Mouse (Mus musculus) megakaryocyte-erythroid progenitor cell, adult 5 weeks (primary cell): ENCODE measurements around the gene Bcl9. TPM values are rescaled to one million over a fixed set of nuclear protein-coding genes. Genes with fewer than 3 reads are reported as not detected.

Experiments used
- polyA plus RNA-seq: library from polyadenylated mRNA; stranded (reverse); fragments of >175 nt; gene quantifications from 2 replicates; pipeline ENCODE4 v1.2.3, GENCODE M21; 2012

Gene Bcl9
- polyA plus RNA-seq, result 15.0 and 17.4 TPM in 2 replicates

DNA sequence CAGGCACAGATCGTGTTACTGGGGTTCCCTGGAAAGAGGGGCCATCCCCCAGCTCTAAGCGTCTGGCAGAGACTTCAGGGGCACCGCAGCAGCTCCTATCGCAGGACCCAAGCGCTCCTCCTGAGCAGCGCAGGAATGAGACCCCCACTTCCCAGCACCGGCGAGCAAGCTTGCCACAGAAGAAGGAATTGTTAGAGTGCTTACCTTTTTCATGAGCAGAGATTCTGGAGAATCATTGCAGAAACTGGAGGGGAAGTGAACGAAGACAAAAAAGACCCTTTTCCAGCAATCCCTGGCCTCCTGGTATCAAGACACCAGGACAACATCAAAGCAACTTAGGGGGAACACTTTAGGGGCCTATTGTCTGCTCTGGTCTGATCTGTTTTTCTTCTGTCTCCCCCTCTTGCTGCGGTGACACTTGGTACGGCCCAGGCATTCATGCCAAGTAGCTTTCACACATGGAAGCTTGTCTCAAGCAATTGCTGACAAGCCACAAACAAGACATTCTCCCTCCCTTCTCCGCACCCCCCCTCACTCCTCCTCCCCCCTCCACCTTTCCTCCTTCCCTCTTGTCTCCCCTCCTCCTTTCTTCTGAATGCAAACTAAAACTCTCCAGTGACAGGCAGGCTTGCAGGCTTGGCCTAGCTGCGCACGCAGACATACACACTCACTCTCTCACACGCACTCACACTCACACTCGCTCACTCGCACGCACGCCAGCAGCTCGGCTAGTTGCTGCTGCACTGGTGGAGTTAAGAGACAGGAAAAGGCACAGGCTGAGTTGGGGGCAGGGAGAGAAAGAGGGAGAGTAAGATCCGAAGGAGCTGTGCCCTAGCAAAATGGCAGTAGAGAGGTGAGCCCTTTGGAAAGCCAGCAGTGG lies at the start of gene Bcl9:
Bcl9 (minus strand) TSS at position 365 of the 880 bp plus-strand sequence.

DNA sequence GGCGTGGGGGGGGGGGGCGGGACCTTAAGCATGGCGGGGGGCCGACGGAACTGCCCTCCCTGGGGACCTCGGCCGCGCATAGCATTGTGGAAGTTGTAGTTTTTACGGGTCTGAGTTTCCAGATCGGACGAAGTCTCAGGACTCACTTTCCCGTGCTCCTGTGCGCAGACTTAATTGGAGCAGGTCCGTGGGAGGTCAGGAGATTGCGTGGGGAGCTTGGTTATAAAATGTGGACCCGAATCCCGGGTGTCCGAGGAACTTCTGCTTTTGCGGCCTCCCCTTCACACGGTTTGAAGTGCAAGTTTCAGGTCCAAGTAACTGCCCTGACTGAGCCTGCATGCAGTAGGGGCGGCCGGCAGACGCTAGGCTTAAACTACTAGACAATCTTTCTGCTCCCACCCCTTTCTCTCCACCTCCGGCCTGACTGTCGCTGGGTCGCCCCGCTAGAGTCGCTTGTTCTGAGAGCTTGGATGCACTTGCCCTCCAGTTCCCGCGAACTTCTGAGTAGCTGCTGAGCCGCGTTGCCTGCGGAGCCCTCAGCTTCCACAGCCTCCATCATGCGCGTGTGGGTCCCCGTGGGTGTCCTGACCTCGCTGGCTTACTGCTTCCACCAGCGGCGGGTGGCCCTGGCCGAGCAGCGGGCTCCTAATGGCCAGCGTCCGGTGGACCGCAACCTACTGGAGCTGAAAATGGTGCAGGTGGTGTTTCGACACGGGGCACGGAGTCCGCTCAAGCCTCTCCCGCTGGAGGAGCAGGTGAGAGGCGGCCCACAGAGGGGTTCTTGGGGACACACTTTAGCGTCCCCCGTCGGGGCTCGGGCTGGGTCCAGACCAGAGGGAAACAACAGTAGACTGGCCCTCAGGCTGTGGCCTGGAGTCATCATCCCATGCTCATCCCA lies 138.9 kb downstream of the Bcl9 start, which contains the start of gene Acp6:
Acp6 (plus strand) TSS at position 167 of the 898 bp plus-strand sequence.

Other genes starting within 250 kb of the Bcl9 start
- 22.7 and 26.2 TPM in 2 replicates for gene Acp6, start 139.1 kb downstream of the Bcl9 start, polyA plus RNA-seq
- not detected in 2 replicates for gene Olfr1402, start 124.1 kb upstream of the Bcl9 start, polyA plus RNA-seq